Comparison of ENCODE assay signal across 14 mouse cellular contexts in genomic region chr7:63554457-63554856, GRCm38 (mm10).
DNase-seq lines count a peak whose midpoint lies in the region; ATAC-seq lines count a peak whose summit lies in the region.
"Had no signal": no experiment of that assay in that cellular context is flagged by ENCODE, and none has a peak within 500 bp of the region (broad histone marks: within the 10 kb centered on the region; RNA-seq: fewer than 3 reads in every experiment).

No protein-coding gene starts in this region.

- no peak overlapping the region for H3K4me2 ChIP-seq in forebrain, embryonic 14.5 days (ENCODE audit: low read length)
- no peak overlapping the region for H3K4me2 ChIP-seq in forebrain, embryonic 12.5 days
- H3K4me2 ChIP-seq: midbrain, embryonic 11.5 days; stomach, embryonic 15.5 days had no signal

- ATAC-seq in forebrain, embryonic 14.5 days = peak; percentile 63; the same call in 1 of the 2 replicates
- no peak for ATAC-seq in forebrain, embryonic 12.5 days (ENCODE audit: low FRiP score)
- ATAC-seq: liver, postnatal 0 days had no signal

- no peaks in the 10 kb centered on the region for H3K36me3 ChIP-seq in forebrain, embryonic 14.5 days (ENCODE audit: control insufficient read depth, insufficient read depth, low read length)
- H3K36me3 ChIP-seq in forebrain, embryonic 12.5 days (replicated peaks) = no peaks in the 10 kb centered on the region
- H3K36me3 ChIP-seq: stomach, embryonic 15.5 days had no signal

- WGBS in forebrain, embryonic 14.5 days = 70% methylated on average over 1 of the region's 1 CpGs
- WGBS in forebrain, embryonic 12.5 days = 73% methylated on average over 1 of the region's 1 CpGs

- no peaks in the 10 kb centered on the region for H3K9me3 ChIP-seq in forebrain, embryonic 14.5 days (replicated peaks; ENCODE audit: control insufficient read depth, low read length)
- no peaks in the 10 kb centered on the region for H3K9me3 ChIP-seq in forebrain, embryonic 12.5 days
- H3K9me3 ChIP-seq: stomach, embryonic 15.5 days had no signal

- H3K4me3 ChIP-seq in forebrain, embryonic 14.5 days (ENCODE audit: low read depth, low read length) = no peak overlapping the region
- H3K4me3 ChIP-seq in forebrain, embryonic 12.5 days (replicated peaks) = no peak overlapping the region
- H3K4me3 ChIP-seq: stomach, embryonic 15.5 days had no signal

- H3K27ac ChIP-seq in forebrain, embryonic 14.5 days (ENCODE audit: low read depth, low read length) = no peak overlapping the region
- H3K27ac ChIP-seq in forebrain, embryonic 12.5 days = no peak overlapping the region
- H3K27ac ChIP-seq: stomach, embryonic 15.5 days had no signal

- H3K27me3 ChIP-seq in forebrain, embryonic 14.5 days (replicated peaks; ENCODE audit: control insufficient read depth, insufficient read depth, low read length) = no peaks in the 10 kb centered on the region
- H3K27me3 ChIP-seq in forebrain, embryonic 12.5 days = no peaks in the 10 kb centered on the region
- H3K27me3 ChIP-seq: stomach, embryonic 15.5 days had no signal

- peak; percentile 4 for DNase-seq in forebrain, embryonic 14.5 days (ENCODE audit: low spot score)
- DNase-seq in left cerebral cortex, adult 18-20 months (ENCODE audit: low spot score in 2 of 2) = peak; percentile 45 to 65
- DNase-seq in left cerebral cortex, adult 11 months (ENCODE audit: low spot score) = no peak
- DNase-seq in cerebellum, postnatal 36 days = peak; percentile 50 to 51
- DNase-seq in right cerebral cortex, postnatal 36 days (ENCODE audit: low spot score in 2 of 2) = peak; percentile 37 to 54
- DNase-seq in adrenal gland, adult 18-20 months (ENCODE audit: low spot score in 2 of 2) = no peak
- DNase-seq in thymus, postnatal 4 days = no peak
- DNase-seq: adrenal gland, postnatal 14 days; kidney, adult 9 months; liver, postnatal 0 days; lung, postnatal 36 days had no signal

- no peaks in the 10 kb centered on the region for H3K4me1 ChIP-seq in forebrain, embryonic 14.5 days (ENCODE audit: control insufficient read depth, insufficient read depth, low read length)
- H3K4me1 ChIP-seq in forebrain, embryonic 12.5 days = no peaks in the 10 kb centered on the region
- H3K4me1 ChIP-seq: stomach, embryonic 15.5 days had no signal

- no peak overlapping the region for H3K9ac ChIP-seq in forebrain, embryonic 14.5 days (ENCODE audit: low read length)
- no peak overlapping the region for H3K9ac ChIP-seq in forebrain, embryonic 12.5 days
- H3K9ac ChIP-seq: liver, postnatal 0 days; stomach, embryonic 15.5 days had no signal

Comparison
In these comparisons a context has a peak if more than half of its experiments do, and no peak if none do; other contexts are left out.
1. DNase-seq: peak in forebrain, embryonic 14.5 days (single experiment), left cerebral cortex, adult 18-20 months (2 of 2), cerebellum, postnatal 36 days (2 of 2) and right cerebral cortex, postnatal 36 days (2 of 2); none in left cerebral cortex, adult 11 months (single experiment), adrenal gland, adult 18-20 months (0 of 2) and thymus, postnatal 4 days (single experiment).